Mouse (Mus musculus): ENCODE measurements around the gene Slc6a6.

- TF ChIP-seq POLR2A (IDR thresholded peaks at IDR 0.05; ENCODE audit: insufficient read depth, low read depth, low read length) (no peak), CTCF (IDR thresholded peaks at IDR 0.05; ENCODE audit: insufficient read depth, low read depth, low read length) (no peak)
Measured at GRCm38 (mm10) chr6:91655244-91655643, 28.6 kb upstream of the Slc6a6 start.

Data from olfactory bulb, adult 2 months (tissue).